Mouse (Mus musculus): Measurements from ENCODE around the gene Il10. TPM values are rescaled to one million over a fixed set of nuclear protein-coding genes. Genes with fewer than 3 reads are reported as not detected.
A peak's percentile ranks its signal among the peaks of the same experiment; 100 is the strongest.
"Not testable (repeated sequence)": the region's sequence is repeated elsewhere in the genome, so short reads cannot be mapped to it uniquely, and the experiment has no call there.

Il10 gene
- total RNA-seq, 2 experiments from 2014 or later, result not detected

DNA sequence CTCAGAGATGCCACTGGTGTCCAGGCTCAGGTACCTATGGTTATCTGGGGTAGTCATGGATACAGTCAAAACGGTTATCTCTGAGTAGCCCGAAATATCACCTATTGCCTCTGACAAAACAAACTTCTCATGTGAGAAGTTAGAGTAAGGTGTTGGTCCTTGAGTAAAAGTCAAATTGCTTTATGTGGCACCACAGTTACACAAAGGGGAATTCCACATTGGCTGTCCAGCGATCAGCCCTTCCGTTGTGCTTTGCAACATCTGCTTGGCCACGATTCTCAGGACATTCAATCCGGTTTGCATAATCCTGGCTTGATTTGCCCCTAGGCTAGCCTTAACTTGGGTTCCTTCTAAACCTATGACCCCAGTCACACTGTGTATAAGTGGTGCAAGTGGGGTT, 4.4 kb upstream of the Il10 start:
- DNase-seq, result no peak
- intact Hi-C loops (cut with DNase I), result no loop called here

DNA sequence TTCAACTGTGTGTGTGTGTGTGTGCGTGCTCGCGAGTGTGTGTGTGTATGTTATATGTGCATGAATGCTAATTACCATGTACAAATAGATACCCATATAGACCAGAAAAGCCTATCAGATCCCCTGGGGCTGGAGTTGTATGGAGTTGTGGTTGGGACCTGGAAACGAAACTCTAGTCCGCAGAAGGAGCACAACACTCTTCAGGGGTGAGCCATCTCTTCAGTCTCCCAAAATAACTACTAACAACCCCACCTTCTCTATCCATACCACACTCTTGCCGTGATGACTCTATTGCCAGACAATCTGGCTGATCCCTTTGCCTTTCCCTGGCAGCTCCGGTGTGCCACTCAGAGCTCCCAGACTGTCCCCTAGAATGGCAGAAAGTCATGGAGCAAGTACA, 3.8 kb upstream of the Il10 start:
- intact Hi-C loops (cut with DNase I), result no loop called here
- DNase-seq, result no peak

DNA sequence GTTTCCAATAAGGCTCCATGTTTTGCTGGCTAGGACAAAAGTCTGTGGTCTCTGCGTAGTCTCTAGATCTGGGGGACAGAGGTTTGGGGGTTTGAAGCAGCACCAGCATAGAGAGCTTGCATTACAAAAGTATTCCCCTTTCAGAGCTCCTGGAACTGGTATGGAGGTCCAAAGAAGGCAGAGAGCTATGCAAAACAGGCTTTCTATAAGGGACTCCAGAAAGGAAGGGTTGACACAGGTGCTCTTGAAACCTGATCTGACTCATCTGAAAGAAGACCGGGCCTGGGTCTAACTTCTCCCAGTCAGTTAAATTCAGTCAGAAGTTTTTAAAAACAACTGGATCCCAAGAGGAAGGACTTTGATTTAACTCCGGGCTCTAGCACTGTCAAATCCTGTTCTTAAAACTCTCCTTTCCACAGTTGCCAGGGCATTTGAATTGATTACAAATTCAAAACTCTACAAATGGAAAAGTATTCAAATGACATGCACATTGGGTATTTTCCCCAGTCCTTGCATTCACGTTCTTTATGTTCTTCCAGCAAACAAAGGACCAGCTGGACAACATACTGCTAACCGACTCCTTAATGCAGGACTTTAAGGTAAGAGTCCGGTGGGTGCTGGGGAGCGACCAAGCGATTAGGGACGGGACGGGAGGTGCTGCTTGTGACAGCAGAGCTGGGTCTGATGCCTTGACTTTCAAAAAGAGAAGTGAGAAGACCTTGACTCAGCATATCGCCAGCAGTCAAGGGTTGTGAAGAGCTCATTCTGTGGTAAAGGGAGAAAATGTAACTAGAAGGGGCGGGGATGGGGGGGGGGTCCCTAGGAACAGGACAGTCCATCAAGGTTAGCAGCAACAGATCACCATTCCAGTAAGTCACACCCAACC, 1.0 kb downstream of the Il10 start:
- DNase-seq, result no peak
- intact Hi-C loops (cut with DNase I), result no loop called here

DNA sequence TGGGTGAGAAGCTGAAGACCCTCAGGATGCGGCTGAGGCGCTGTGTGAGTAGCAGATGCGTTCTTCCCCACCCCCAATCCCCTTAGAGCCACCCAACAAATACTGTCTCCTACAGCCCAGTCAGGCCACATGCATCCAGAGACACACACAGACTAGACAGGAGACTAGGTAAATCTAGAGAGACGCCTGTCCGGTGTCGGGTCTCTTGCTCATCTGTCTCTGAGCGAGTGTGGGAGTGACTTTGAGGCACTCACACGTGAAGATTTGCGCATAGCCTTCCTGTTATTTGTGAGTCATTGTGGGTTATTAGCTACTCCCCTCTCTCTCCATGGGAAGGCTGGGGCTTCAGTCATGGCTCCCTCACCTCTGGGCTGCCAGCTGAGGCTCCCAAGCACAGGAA, 1.8 kb downstream of the Il10 start:
- DNase-seq, result no peak
- intact Hi-C loops (cut with DNase I), result no loop called here

DNA sequence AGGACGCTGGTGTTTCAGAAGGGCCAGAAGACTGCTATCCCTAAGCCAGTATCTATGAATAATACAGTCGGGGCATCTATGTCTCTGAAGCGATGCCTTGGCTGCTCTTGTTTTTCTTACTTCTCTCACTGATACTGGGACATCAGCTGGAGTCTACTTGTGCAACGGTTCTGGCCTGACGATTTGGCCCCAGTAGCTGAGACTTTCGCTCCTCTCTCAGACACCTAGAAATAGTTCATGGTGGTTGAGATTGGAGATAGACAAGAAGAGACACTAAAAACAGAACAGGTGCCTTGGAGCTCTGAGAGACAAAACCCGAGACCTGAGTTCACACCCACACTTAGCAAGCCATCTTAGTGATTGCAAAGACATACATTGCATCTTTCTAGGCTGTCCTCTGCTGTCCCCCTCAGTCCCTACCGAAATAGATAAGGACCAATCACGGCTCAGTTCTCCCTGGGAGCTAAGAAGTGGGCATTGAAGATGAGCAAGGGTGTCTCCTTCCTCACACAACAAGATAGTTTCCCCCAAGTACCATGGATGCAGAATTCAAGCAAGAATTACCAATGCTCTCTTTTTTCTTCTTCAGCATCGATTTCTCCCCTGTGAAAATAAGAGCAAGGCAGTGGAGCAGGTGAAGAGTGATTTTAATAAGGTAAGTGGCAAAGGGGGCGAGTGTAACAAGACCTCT, 2.4 kb downstream of the Il10 start:
- DNase-seq, result no peak
- intact Hi-C loops (cut with DNase I), result no loop called here

DNA sequence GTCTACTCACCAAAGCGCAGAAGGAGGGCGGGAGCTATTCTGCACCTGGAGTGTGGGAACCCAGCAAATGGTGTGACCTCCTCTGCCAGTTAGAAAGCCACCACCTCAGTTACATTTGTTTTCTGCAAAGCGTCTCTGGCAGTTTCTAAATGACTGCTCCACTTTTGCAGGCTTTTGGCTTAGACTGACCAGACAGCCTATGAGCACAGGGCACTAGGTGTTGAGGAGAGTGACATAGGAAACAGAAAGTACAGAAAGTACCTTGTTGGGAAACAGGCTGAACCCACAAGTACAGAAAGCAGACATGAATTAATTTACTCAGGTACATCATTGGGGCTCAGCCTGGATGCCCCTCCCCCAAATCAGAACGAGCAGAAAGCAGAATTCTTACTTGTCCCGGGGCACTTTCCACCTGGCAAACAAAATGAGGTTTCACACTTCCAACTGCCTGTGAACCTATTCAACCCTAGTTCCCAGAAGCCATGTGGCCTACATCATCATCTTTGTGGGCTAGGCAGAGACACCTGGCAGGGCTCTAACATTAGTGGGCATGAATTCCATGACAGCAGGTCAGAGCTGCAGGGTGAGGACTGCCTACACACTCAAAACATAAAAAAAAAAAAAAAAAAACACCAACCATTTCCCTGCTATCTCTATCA, 3.1 kb downstream of the Il10 start:
- DNase-seq, result no peak
- intact Hi-C loops (cut with DNase I), result no loop called here

- DNase-seq; intact Hi-C loops (cut with DNase I): not testable (repeated sequence)
Observed at GRCm38 (mm10) chr1:131023250-131023858, 3.7 kb downstream of the Il10 start.

- DNase-seq, result no peak
- intact Hi-C loops (cut with DNase I), result no loop called here
Observed at GRCm38 (mm10) chr1:131024900-131025842, 5.5 kb downstream of the Il10 start.

DNA sequence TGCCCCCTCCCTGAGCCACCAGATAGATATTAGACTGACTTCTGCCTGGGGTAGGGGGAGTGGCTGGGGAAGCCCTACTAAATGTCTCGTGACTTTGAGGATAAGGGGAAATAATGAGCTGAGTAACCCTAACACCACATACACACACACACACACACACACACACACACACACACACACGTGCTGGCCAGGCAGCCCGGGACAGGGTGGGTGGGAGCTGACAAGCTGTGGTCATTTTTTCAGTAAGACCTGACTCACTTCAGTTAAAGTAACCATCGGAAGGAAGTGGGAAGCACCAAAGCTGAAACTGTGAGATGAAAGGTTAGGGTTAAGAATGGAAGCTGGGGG, 6.2 kb downstream of the Il10 start:
- no peak for DNase-seq
- intact Hi-C loops (cut with DNase I), result no loop called here

- no peak for DNase-seq
- intact Hi-C loops (cut with DNase I), result no loop called here
Observed at GRCm38 (mm10) chr1:131029215-131029614, 9.6 kb downstream of the Il10 start.

- DNase-seq, result peak in 1 of 2 experiments; percentile 31
- intact Hi-C loops (cut with DNase I), result no loop called here
Observed at GRCm38 (mm10) chr1:131030261-131030660, 10.6 kb downstream of the Il10 start.

- intact Hi-C loops (cut with DNase I), result no loop called here
Observed at GRCm38 (mm10) chr1:131031267-131031666, 11.6 kb downstream of the Il10 start.

GRCm38 (mm10) chr1:131038001-131038400, 18.4 kb downstream of the Il10 start:
- intact Hi-C loops (cut with DNase I), result no loop called here
- no peak for DNase-seq

More at GRCm38 (mm10) chr1:131031267-131031666, 11.6 kb downstream of the Il10 start:
- DNase-seq, result no peak

- DNase-seq, result no peak
- intact Hi-C loops (cut with DNase I), result no loop called here
Observed at GRCm38 (mm10) chr1:131038415-131039017, 18.9 kb downstream of the Il10 start.

DNA sequence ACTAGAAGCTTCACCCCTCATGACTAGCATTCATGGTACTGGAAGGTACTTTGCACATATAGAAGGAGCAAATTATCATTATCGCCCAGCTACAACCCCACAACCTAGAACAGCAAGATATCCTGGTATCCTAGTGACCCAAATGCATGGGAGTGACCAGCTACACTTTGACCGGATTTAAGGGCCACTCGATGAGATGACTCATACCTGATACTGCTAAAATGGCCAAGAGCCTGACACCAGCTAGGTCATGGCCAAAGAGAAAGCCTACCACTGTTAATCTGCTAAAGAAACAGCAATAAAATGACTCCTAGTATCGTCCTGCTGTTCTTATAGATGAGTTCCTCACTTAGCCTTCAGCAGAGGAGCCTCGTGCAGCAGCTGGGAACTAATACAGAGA, 19.8 kb downstream of the Il10 start:
- intact Hi-C loops (cut with DNase I), result no loop called here
- DNase-seq, result no peak

- no peak for DNase-seq
- intact Hi-C loops (cut with DNase I), result no loop called here
Observed at GRCm38 (mm10) chr1:131042263-131042662, 22.6 kb downstream of the Il10 start.

DNA sequence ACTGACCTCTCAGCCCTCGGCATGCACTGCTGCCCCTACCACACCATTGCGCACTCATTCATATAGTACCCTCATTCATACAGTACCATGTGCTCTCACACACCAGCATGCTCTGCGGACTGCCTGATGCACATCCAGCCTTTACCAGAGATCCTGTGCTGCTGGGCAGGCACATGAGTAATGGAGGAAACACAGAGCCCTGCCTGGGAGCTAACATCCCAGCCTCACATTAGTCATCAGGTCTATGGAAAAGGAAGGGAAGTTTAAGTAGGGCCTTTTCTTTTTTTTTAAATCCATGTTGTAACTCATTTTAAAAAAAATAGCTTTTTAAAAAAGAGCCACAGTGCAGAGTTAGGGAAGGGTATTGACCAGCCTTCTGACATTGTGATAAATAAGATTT, 23.1 kb downstream of the Il10 start:
- intact Hi-C loops (cut with DNase I), result no loop called here
- DNase-seq, result no peak

DNA sequence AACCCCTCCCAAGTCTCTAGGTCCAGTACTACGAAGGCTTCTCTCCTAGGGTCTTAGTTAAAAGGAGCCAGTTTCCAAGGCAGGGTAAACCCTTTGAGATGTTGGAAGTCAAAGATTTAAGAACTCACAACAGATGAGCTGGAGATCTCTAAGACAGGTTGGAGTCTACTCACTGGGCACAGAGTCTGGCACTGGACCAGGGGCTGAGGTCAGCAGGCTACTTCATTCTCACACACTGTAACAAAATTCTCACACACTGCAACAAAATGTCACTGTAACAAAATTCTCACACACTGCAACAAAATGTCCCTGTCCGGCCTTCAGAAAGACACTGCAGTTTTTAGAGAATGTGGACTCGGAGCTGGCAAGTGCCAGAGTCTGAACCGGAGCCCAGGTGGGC, 24.0 kb downstream of the Il10 start:
- DNase-seq, result no peak
- intact Hi-C loops (cut with DNase I), result no loop called here

GRCm38 (mm10) chr1:131045723-131046355, 26.2 kb downstream of the Il10 start:
- no peak for DNase-seq
- intact Hi-C loops (cut with DNase I), result no loop called here
